Mouse (Mus musculus) MEL (cell line): Measurements from ENCODE around the gene Lgsn. TPM values are rescaled to one million over a fixed set of nuclear protein-coding genes. Genes with fewer than 3 reads are reported as not detected.

Experiments
- DNase-seq: peaks from one replicate; pipeline ENCODE4 v3.0.0; 2011; ENCODE audit warnings: low read depth, low spot score
- H3K27ac ChIP-seq: 2 replicates; pipeline ENCODE4 v1.5.1; 2012; ENCODE audit warnings: low read depth, mild to moderate bottlenecking, control low read depth, low read length, moderate library complexity; ENCODE audit not compliant: control insufficient read depth
- H3K27me3 ChIP-seq, 2 experiments: fragments of 150-350 bp in 1 of 2; sonication (generic) in 1 of 2; 2 replicates each; pipeline ENCODE4 v1.6.1; 2012; ENCODE audit warnings: low read length in 2 of 2, mild to moderate bottlenecking in 2 of 2, improper control_type of control experiment in 1 of 2, moderate library complexity in 1 of 2; ENCODE audit not compliant: insufficient read depth in 2 of 2, control insufficient read depth in 1 of 2
- H3K36me3 ChIP-seq, 2 experiments: 2 replicates each; pipeline ENCODE4 v1.6.1; 2012 to 2014; ENCODE audit warnings: low read length in 2 of 2, improper control_type of control experiment in 1 of 2, inconsistent platforms in 1 of 2, mild to moderate bottlenecking in 1 of 2; ENCODE audit not compliant: insufficient read depth in 2 of 2, control insufficient read depth in 1 of 2
- H3K4me1 ChIP-seq, 2 experiments: fragments of 150-350 bp in 1 of 2; sonication (generic) in 1 of 2; 2 replicates each; pipeline ENCODE4 v1.6.1; 2012; ENCODE audit warnings: low read length in 2 of 2, improper control_type of control experiment in 1 of 2, mild to moderate bottlenecking in 1 of 2; ENCODE audit not compliant: insufficient read depth in 2 of 2, control insufficient read depth in 1 of 2
- H3K4me3 ChIP-seq, 2 experiments: fragments of 150-350 bp in 1 of 2; sonication (generic) in 1 of 2; 2 replicates each; pipeline ENCODE4 v1.5.1; 2012; ENCODE audit warnings: low read depth in 2 of 2, low read length in 2 of 2, mild to moderate bottlenecking in 2 of 2, moderate library complexity in 2 of 2, control low read depth in 1 of 2, improper control_type of control experiment in 1 of 2; ENCODE audit not compliant: control insufficient read depth in 1 of 2, insufficient read depth in 1 of 2
- H3K79me2 ChIP-seq: 2 replicates; pipeline ENCODE4 v1.6.1; 2012; ENCODE audit warnings: mild to moderate bottlenecking, low read length, moderate library complexity; ENCODE audit not compliant: control insufficient read depth, poor library complexity, insufficient read depth
- H3K9ac ChIP-seq: 2 replicates; pipeline ENCODE4 v1.6.1; 2012; ENCODE audit warnings: low read depth, mild to moderate bottlenecking, control low read depth, low read length, moderate library complexity; ENCODE audit not compliant: control insufficient read depth, poor library complexity, severe bottlenecking
- H3K9me3 ChIP-seq: fragments of 150-350 bp; sonication (generic); replicated peaks from 2 replicates; pipeline ENCODE4 v1.6.1; 2012; ENCODE audit warnings: mild to moderate bottlenecking, low read length, improper control_type of control experiment, moderate library complexity; ENCODE audit not compliant: insufficient read depth
- CTCF ChIP-seq, 3 experiments: IDR thresholded peaks in 2 of 3; conservative IDR thresholded peaks in 1 of 3; 2 replicates each; pipeline ENCODE4 v1.5.1; 2011 to 2012; ENCODE audit warnings: low read length in 3 of 3, low read depth in 2 of 3, mild to moderate bottlenecking in 2 of 3, improper control_type of control experiment in 1 of 3, inconsistent platforms in 1 of 3, mixed read lengths in 1 of 3, moderate library complexity in 1 of 3; ENCODE audit not compliant: control insufficient read depth in 1 of 3, insufficient read depth in 1 of 3, poor library complexity in 1 of 3, severe bottlenecking in 1 of 3
- ELF1 ChIP-seq: IDR thresholded peaks from 2 replicates; pipeline ENCODE4 v1.6.1; 2014; ENCODE audit warnings: low read depth, mild to moderate bottlenecking, inconsistent platforms, low read length, improper control_type of control experiment, moderate library complexity
- EP300 ChIP-seq, 2 experiments: IDR thresholded peaks; 2 replicates each; pipeline ENCODE4 v1.6.1; 2011; ENCODE audit warnings: improper control_type of control experiment in 2 of 2, low read length in 2 of 2, low read depth in 1 of 2, mild to moderate bottlenecking in 1 of 2
- ETS1 ChIP-seq: IDR thresholded peaks from 2 replicates; pipeline ENCODE4 v1.6.1; 2012; ENCODE audit warnings: low read depth, mild to moderate bottlenecking, inconsistent platforms, low read length, improper control_type of control experiment, moderate library complexity
- GABPA ChIP-seq: IDR thresholded peaks from 2 replicates; pipeline ENCODE4 v1.6.1; 2012; ENCODE audit warnings: low read depth, mild to moderate bottlenecking, inconsistent platforms, low read length, improper control_type of control experiment, moderate library complexity
- HCFC1 ChIP-seq: IDR thresholded peaks from 2 replicates; pipeline ENCODE4 v1.6.1; 2012; ENCODE audit warnings: low read depth, mild to moderate bottlenecking, inconsistent platforms, low read length, improper control_type of control experiment, moderate library complexity
- JUND ChIP-seq: IDR thresholded peaks from 2 replicates; pipeline ENCODE4 v1.6.1; 2011; ENCODE audit warnings: low read depth, mild to moderate bottlenecking, improper control_type of control experiment, low read length
- MAX ChIP-seq: IDR thresholded peaks from 2 replicates; pipeline ENCODE4 v1.6.1; 2011; ENCODE audit warnings: low read length, improper control_type of control experiment
- MAZ ChIP-seq: IDR thresholded peaks from 2 replicates; pipeline ENCODE4 v1.6.1; 2012; ENCODE audit warnings: low read depth, mild to moderate bottlenecking, inconsistent platforms, low read length, improper control_type of control experiment
- MXI1 ChIP-seq: IDR thresholded peaks from 2 replicates; pipeline ENCODE4 v1.6.1; 2011; ENCODE audit warnings: mild to moderate bottlenecking, low read depth, low read length, improper control_type of control experiment
- MYC ChIP-seq: IDR thresholded peaks from 2 replicates; pipeline ENCODE4 v1.6.1; 2011; ENCODE audit warnings: low read depth, mild to moderate bottlenecking, low read length, improper control_type of control experiment, moderate library complexity
- POLR2AphosphoS2 ChIP-seq: IDR thresholded peaks from 2 replicates; pipeline ENCODE4 v1.6.1; 2011; ENCODE audit warnings: low read length, improper control_type of control experiment
- SIN3A ChIP-seq: IDR thresholded peaks from 2 replicates; pipeline ENCODE4 v1.6.1; 2012; ENCODE audit warnings: low read length, improper control_type of control experiment, inconsistent platforms
- SMC3 ChIP-seq: IDR thresholded peaks from 2 replicates; pipeline ENCODE4 v1.6.1; 2011; ENCODE audit warnings: low read depth, low read length, improper control_type of control experiment
- TAL1 ChIP-seq: IDR thresholded peaks from 2 replicates; pipeline ENCODE4 v1.6.1; 2012; ENCODE audit warnings: mild to moderate bottlenecking, inconsistent platforms, low read length, moderate library complexity, mixed read lengths
- polyA plus RNA-seq, 2 experiments: library from polyadenylated mRNA; stranded (reverse) in 1 of 2; unstranded in 1 of 2; fragments of >175 nt in 1 of 2; fragments of >200 nt in 1 of 2; gene quantifications; 2 replicates each; pipeline versions ENCODE4 v1.2.1 to v1.2.4; 2012; ENCODE audit warnings: low replicate concordance in 2 of 2, low read depth in 1 of 2; ENCODE audit not compliant: insufficient read length in 2 of 2, insufficient read depth in 1 of 2, missing spikeins in 1 of 2
- total RNA-seq: library from RNA; depleted of rRNA; stranded (reverse); fragments of 300-350 nt; gene quantifications from 2 replicates; pipeline ENCODE4 v1.2.3, GENCODE M21; 2012

Gene Lgsn
- total and polyA plus RNA-seq, 3 experiments: not detected

GRCm38 (mm10) chr1:31149671-31150070, 26.5 kb upstream of the Lgsn start (continued):
- TF ChIP-seq MAX (no peak), MYC (no peak)

GRCm38 (mm10) chr1:31150546-31150945, 25.7 kb upstream of the Lgsn start:
- TF ChIP-seq MYC: no peak
- TF ChIP-seq TAL1: no peak
- TF ChIP-seq JUND: no peak
- TF ChIP-seq ETS1: no peak
- no peak for TF ChIP-seq EP300 (IDR thresholded peaks at IDR 0.05; ENCODE audit: low read depth in 1 of 2, low read length in 2 of 2)
- no peak for TF ChIP-seq HCFC1
- TF ChIP-seq MAZ: no peak
- TF ChIP-seq GABPA: no peak
- TF ChIP-seq ELF1: no peak
- TF ChIP-seq POLR2AphosphoS2: no peak
- no peak for TF ChIP-seq SMC3
- no peak for TF ChIP-seq MXI1
- TF ChIP-seq, all 39 proteins: peak for 0
- no peaks in the 10 kb centered on the region for H3K79me2 ChIP-seq
- H3K36me3 ChIP-seq: no peaks in the 10 kb centered on the region
- H3K9ac ChIP-seq: no peak overlapping the region
- H3K27ac ChIP-seq: no peak overlapping the region
- no peaks in the 10 kb centered on the region; a peak in 1 of 4 replicates for H3K27me3 ChIP-seq
- H3K4me1 ChIP-seq: no peaks in the 10 kb centered on the region
- H3K4me3 ChIP-seq: no peak overlapping the region
- DNase-seq: no peak
- H3K9me3 ChIP-seq: no peaks in the 10 kb centered on the region

GRCm38 (mm10) chr1:31152799-31153426, 23.3 kb upstream of the Lgsn start:
- Histone ChIP-seq H3K36me3 (no peaks in the 10 kb centered on the region), H3K4me3 (no peak overlapping the region), H3K27me3 (no peaks in the 10 kb centered on the region; a peak in 1 of 4 replicates), H3K27ac (no peak overlapping the region), H3K9me3 (no peaks in the 10 kb centered on the region), H3K9ac (no peak overlapping the region), H3K4me1 (no peaks in the 10 kb centered on the region), H3K79me2 (no peaks in the 10 kb centered on the region)
- no peak for TF ChIP-seq SIN3A
- peak in 1 of 3 experiments; percentile 16; a peak in 1 of 6 replicates for TF ChIP-seq CTCF (IDR thresholded peaks at IDR 0.05 in 2 of 3, conservative IDR thresholded peaks at IDR 0.05 in 1 of 3; ENCODE audit: control insufficient read depth in 1 of 3, insufficient read depth in 1 of 3, low read depth in 2 of 3, low read length in 3 of 3, poor library complexity in 1 of 3, severe bottlenecking in 1 of 3)
- TF ChIP-seq SMC3: 0 out of 2 replicates have a peak, but pooled peaks have one; percentile 12
- no peak for DNase-seq
